Mouse (Mus musculus) heart, embryonic 14.5 days (tissue): Measurements from ENCODE around the gene Plekhm1. TPM values are rescaled to one million over a fixed set of nuclear protein-coding genes. Genes with fewer than 3 reads are reported as not detected.

ENCODE experiments used
- ATAC-seq: fragments of 200-750 bp; cut with Nextera tagmentation; 2 replicates; pipeline ENCODE4 v1.8.0; 2017; ENCODE audit warnings: low read depth, moderate TSS enrichment; ENCODE audit not compliant: insufficient number of reproducible peaks, insufficient read depth, low FRiP score
- H3K27ac ChIP-seq, 2 experiments: fragments of 200-500 bp in 1 of 2; fragments of 300-500 bp in 1 of 2; sonication (generic) in 1 of 2; replicated peaks in 1 of 2; 2 replicates each; pipeline ENCODE4 v1.5.1; 2012 to 2014; ENCODE audit warnings: low read depth in 2 of 2, low read length in 2 of 2, control low read depth in 1 of 2, mild to moderate bottlenecking in 1 of 2, mixed read lengths in 1 of 2; ENCODE audit not compliant: control insufficient read depth in 1 of 2, insufficient read depth in 1 of 2
- H3K27me3 ChIP-seq: fragments of 300-500 bp; sonication (generic); 2 replicates; pipeline ENCODE4 v1.6.1; 2014; ENCODE audit warnings: mild to moderate bottlenecking, low read length, control low read depth; ENCODE audit not compliant: control insufficient read depth, insufficient read depth
- H3K36me3 ChIP-seq: fragments of 300-500 bp; sonication (generic); 2 replicates; pipeline ENCODE4 v1.6.1; 2014; ENCODE audit warnings: mild to moderate bottlenecking, control low read depth, low read length, mixed read lengths; ENCODE audit not compliant: control insufficient read depth, insufficient read depth
- H3K4me1 ChIP-seq, 2 experiments: fragments of 200-500 bp in 1 of 2; fragments of 300-500 bp in 1 of 2; sonication (generic) in 1 of 2; 2 replicates each; pipeline ENCODE4 v1.6.1; 2012 to 2014; ENCODE audit warnings: low read length in 2 of 2, control low read depth in 1 of 2, mixed read lengths in 1 of 2; ENCODE audit not compliant: control insufficient read depth in 2 of 2, insufficient read depth in 2 of 2
- H3K4me2 ChIP-seq: fragments of 300-500 bp; sonication (generic); 2 replicates; pipeline ENCODE4 v1.6.1; 2014; ENCODE audit warnings: mild to moderate bottlenecking, low read length
- H3K4me3 ChIP-seq, 2 experiments: fragments of 200-500 bp in 1 of 2; fragments of 300-500 bp in 1 of 2; sonication (generic) in 1 of 2; 2 replicates each; pipeline ENCODE4 v1.5.1; 2012 to 2014; ENCODE audit warnings: low read length in 2 of 2, mild to moderate bottlenecking in 2 of 2, control low read depth in 1 of 2, low read depth in 1 of 2, moderate library complexity in 1 of 2; ENCODE audit not compliant: control insufficient read depth in 1 of 2, insufficient read depth in 1 of 2
- H3K9ac ChIP-seq: fragments of 300-500 bp; sonication (generic); 2 replicates; pipeline ENCODE4 v1.6.1; 2014; ENCODE audit warnings: mild to moderate bottlenecking, low read length
- H3K9me3 ChIP-seq: fragments of 300-500 bp; sonication (generic); 2 replicates; pipeline ENCODE4 v1.6.1; 2016; ENCODE audit warnings: low read length, control low read depth; ENCODE audit not compliant: control insufficient read depth
- WGBS: fragments of 180-500 bp; shearing (Covaris S2); extraction: QIAGEN DNeasy Blood & Tissue Kit; methylation state at CpG from one replicate; pipeline ENCODE4 v1.1.7; 2014; 5-methylcytosine and 5-hydroxymethylcytosine counted together
- polyA plus RNA-seq: library from polyadenylated mRNA; unstranded; fragments of >200 nt; fragmentation: Nextera tagmentation; extraction: Ambion mirVana; gene quantifications from 2 replicates; pipeline ENCODE4 v1.2.1, GENCODE M21; 2014

The Plekhm1 gene
- polyA plus RNA-seq, 1 experiment from 2014 or later = 6.5 TPM

- Histone ChIP-seq H3K9ac (no peak overlapping the region), H3K36me3 (peaks cover 30% of the 10 kb centered on the region), H3K4me1 (peaks cover 24 to 32% of the 10 kb centered on the region in 2 experiments), H3K9me3 (no peaks in the 10 kb centered on the region), H3K27ac (peak overlapping the region; percentile 33 to 65), H3K4me2 (no peak overlapping the region), H3K27me3 (no peaks in the 10 kb centered on the region), H3K4me3 (no peak overlapping the region)
- WGBS = 34% methylated on average over 6 of the region's 6 CpGs
- peak; percentile 16; the same call in 1 of the 2 replicates for ATAC-seq
Measured at GRCm38 (mm10) chr11:103378341-103378740, 34.1 kb downstream of the Plekhm1 start.

GRCm38 (mm10) chr11:103375772-103376171 lies 36.7 kb downstream of the Plekhm1 start:
- WGBS = 82% methylated on average over 5 of the region's 5 CpGs
- H3K27ac ChIP-seq = no peak overlapping the region
- no peaks in the 10 kb centered on the region for H3K9me3 ChIP-seq
- H3K36me3 ChIP-seq = peaks cover 34% of the 10 kb centered on the region
- H3K27me3 ChIP-seq = no peaks in the 10 kb centered on the region
- H3K4me1 ChIP-seq = peaks cover 18 to 22% of the 10 kb centered on the region in 2 experiments
- H3K4me2 ChIP-seq = no peak overlapping the region
- no peak overlapping the region for H3K9ac ChIP-seq
- ATAC-seq = no peak
- H3K4me3 ChIP-seq = no peak overlapping the region

GRCm38 (mm10) chr11:103375258-103375657 lies 37.2 kb downstream of the Plekhm1 start:
- no peak overlapping the region for H3K4me3 ChIP-seq
- H3K4me2 ChIP-seq = no peak overlapping the region
- H3K9me3 ChIP-seq = no peaks in the 10 kb centered on the region
- peaks cover 21 to 22% of the 10 kb centered on the region in 2 experiments for H3K4me1 ChIP-seq
- H3K27ac ChIP-seq = no peak overlapping the region
- no peak overlapping the region for H3K9ac ChIP-seq
- WGBS = 32% methylated on average over 1 of the region's 1 CpGs
- ATAC-seq = no peak
- peaks cover 39% of the 10 kb centered on the region for H3K36me3 ChIP-seq
- no peaks in the 10 kb centered on the region for H3K27me3 ChIP-seq

GRCm38 (mm10) chr11:103373922-103374321 lies 38.6 kb downstream of the Plekhm1 start:
- H3K36me3 ChIP-seq = peaks cover 42% of the 10 kb centered on the region
- H3K27ac ChIP-seq = no peak overlapping the region
- no peak overlapping the region for H3K4me3 ChIP-seq
- no peak for ATAC-seq
- H3K4me2 ChIP-seq = no peak overlapping the region
- H3K27me3 ChIP-seq = no peaks in the 10 kb centered on the region
- H3K9ac ChIP-seq = no peak overlapping the region
- WGBS = 89% methylated on average over 9 of the region's 9 CpGs
- H3K4me1 ChIP-seq = peaks cover 21% of the 10 kb centered on the region in 2 experiments
- H3K9me3 ChIP-seq = no peaks in the 10 kb centered on the region

GRCm38 (mm10) chr11:103372561-103372960 lies 39.9 kb downstream of the Plekhm1 start:
- Histone ChIP-seq H3K9ac (no peak overlapping the region), H3K9me3 (no peaks in the 10 kb centered on the region), H3K4me1 (peaks cover 10 to 11% of the 10 kb centered on the region in 2 experiments; a peak in 3 of 4 replicates), H3K4me2 (no peak overlapping the region), H3K27ac (peak overlapping the region in 1 of 2 experiments; percentile 77; a peak in 2 of 4 replicates), H3K36me3 (peaks cover 53% of the 10 kb centered on the region), H3K4me3 (no peak overlapping the region), H3K27me3 (no peaks in the 10 kb centered on the region)
- no peak for ATAC-seq
- 83% methylated on average over 4 of the region's 4 CpGs for WGBS

GRCm38 (mm10) chr11:103372068-103372467 lies 40.4 kb downstream of the Plekhm1 start:
- Histone ChIP-seq H3K9ac (no peak overlapping the region), H3K9me3 (no peaks in the 10 kb centered on the region), H3K36me3 (peaks cover 55% of the 10 kb centered on the region), H3K27ac (peak overlapping the region; percentile 27 to 77; a peak in 3 of 4 replicates), H3K4me3 (no peak overlapping the region), H3K4me2 (no peak overlapping the region), H3K27me3 (no peaks in the 10 kb centered on the region), H3K4me1 (peaks cover 10 to 11% of the 10 kb centered on the region in 2 experiments; a peak in 3 of 4 replicates)
- 64% methylated on average over 3 of the region's 3 CpGs for WGBS
- no peak for ATAC-seq

GRCm38 (mm10) chr11:103371222-103371539 lies 41.3 kb downstream of the Plekhm1 start:
- Histone ChIP-seq H3K9ac (0 out of 2 replicates have a peak overlapping the region, but pooled peaks have one; percentile 3), H3K27me3 (no peaks in the 10 kb centered on the region), H3K4me3 (no peak overlapping the region), H3K4me1 (peaks cover 10 to 11% of the 10 kb centered on the region in 2 experiments; a peak in 3 of 4 replicates), H3K27ac (peak overlapping the region; percentile 77 to 79), H3K9me3 (no peaks in the 10 kb centered on the region), H3K4me2 (no peak overlapping the region), H3K36me3 (peaks cover 55% of the 10 kb centered on the region)
- 65% methylated on average over 3 of the region's 3 CpGs for WGBS
- no peak for ATAC-seq
